Mouse (Mus musculus) adrenal gland, adult 2 months (tissue): ENCODE measurements at regions not wholly inside any gene's neighbourhood (a gene's known extent, or its start where the extent isn't known, plus 50 kb on each side); places are given as distances from the start of the nearest gene placed in this dataset.

ENCODE experiments used
- DNase-seq: peaks from one replicate; pipeline ENCODE4 v3.0.0; 2021

DNA sequence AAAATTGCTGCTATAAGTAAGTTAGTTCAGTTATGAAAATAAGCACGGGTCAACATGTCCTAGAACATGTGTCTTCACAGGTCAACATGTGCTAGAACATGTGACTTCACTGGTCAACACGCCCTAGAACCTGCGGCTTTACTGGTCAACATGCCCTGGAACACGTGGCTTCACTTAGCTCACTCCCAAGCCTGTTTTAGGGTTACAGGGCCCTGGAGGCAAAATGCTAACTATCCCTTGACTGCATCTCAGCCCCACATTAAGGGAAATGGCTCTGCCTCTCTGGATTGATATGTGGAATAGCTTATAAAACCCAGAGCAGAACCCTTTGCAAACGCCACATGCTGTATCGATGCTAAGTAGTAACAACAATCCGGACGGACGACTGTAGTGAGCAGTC lies 67.8 kb downstream of the Nkx6-1 start:
- no peak for DNase-seq

DNA sequence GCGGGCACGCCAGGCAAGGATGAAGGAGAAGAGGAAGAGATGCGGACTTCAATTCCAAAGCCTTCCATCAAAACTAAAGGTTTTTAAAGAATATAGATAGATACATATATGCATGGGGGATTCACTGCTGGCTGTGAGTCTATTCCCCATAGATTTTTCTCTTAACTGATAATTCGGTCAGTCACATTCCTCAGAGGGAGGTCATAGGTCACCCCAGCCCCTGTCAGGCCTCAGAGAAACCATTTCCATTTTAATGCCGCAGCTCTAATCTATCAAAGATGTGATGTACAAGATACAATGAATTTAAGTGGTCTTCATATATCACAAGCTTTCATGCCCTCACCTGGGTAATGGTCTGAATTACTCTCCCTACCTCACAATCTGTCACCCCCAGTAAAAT lies 73.6 kb downstream of the Nkx6-1 start:
- DNase-seq: no peak

DNA sequence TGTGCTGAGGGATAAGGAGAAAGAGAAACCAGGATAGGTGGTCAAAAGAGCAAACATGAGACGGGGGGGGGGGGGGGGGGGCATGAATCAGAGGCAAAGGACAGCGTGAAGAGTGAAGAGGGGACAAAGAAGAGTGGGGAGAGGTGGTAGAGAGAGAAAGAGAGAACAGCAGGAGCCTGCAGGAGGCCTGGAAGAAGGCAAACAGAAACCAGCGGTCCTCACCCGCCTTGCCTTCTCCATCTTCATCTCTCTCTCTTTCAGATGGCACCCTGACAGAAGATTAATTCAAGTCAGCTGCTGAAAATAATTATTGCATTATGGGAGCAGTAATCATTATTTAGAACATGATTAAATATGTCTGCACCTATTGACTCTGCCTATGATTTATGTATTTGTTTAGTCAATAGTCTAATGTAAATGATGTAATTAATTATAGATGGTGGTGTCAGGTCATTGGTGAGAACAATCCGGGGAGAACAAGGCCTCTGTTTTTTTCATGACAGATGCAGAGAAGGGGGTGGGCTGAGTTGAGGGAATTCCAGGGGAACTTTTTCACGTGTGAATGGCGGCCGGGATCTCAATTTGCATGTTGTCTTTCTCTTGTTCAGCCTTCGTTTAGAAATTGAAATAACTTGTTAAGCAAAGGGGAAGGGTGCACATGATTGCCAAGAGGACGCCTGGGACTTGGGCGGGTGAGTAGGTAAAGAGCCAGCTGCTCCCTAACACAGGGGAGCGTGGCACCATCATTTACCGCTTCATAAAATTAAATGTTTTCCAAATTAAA lies 74.3 kb downstream of the Nkx6-1 start:
- DNase-seq: no peak

DNA sequence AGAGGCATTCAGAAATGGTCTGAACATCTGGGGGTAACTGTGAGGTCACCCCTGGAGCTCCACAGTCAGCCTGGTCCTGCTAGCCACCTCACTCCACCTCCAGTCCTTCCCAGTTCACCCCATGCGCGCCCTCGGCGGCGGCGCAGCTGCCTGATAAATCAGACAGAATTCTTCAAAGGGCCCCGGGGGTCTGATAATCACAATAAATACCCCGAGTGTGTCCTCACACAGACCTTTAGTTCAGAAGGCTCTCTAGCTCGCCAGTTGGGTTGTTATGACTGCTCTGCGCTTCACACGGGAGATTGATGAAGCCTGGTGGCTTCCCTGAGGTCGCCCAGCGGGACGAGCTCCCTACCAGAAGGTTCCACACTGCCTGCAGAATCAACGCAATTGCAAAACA lies 91.8 kb downstream of the Nkx6-1 start:
- DNase-seq: no peak

DNA sequence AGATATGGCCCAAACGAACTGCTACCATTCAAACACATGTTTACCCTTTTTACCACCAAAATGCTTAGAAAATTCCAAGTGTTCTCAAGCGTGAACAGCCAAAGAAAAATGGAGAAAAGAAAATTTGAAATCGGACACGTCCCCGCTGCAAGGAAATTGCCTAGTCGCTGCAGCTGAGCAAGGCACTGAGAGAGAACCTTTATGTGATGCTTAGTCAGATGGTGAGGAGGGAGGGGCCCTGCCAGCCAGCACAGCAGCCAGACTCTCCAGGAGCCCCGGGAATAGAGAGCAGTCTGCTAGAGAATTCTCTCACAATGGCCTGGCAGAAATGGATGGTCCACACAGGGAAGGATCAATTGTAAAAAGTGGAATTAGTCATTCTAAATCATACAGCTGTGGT lies 99.0 kb downstream of the Nkx6-1 start:
- DNase-seq: no peak

DNA sequence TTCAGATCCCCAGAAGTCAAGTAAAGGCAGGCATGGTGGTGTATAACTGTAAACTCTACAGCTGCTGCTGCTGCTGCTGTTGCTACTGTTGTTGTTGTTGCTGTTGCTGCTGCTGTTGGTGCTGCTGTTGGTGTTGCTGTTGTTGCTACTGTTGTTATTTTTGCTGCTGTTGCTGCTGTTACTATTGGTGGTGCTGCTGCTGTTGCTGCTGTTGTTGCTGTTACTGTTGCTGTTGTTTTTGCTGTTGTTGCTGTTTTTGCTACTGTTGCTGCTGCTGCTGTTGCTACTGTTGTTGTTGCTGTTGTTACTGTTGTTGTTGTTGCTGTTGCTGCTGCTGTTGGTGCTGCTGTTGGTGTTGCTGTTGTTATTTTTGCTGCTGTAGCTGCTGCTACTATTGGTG lies 104.4 kb downstream of the Nkx6-1 start:
- no peak for DNase-seq

DNA sequence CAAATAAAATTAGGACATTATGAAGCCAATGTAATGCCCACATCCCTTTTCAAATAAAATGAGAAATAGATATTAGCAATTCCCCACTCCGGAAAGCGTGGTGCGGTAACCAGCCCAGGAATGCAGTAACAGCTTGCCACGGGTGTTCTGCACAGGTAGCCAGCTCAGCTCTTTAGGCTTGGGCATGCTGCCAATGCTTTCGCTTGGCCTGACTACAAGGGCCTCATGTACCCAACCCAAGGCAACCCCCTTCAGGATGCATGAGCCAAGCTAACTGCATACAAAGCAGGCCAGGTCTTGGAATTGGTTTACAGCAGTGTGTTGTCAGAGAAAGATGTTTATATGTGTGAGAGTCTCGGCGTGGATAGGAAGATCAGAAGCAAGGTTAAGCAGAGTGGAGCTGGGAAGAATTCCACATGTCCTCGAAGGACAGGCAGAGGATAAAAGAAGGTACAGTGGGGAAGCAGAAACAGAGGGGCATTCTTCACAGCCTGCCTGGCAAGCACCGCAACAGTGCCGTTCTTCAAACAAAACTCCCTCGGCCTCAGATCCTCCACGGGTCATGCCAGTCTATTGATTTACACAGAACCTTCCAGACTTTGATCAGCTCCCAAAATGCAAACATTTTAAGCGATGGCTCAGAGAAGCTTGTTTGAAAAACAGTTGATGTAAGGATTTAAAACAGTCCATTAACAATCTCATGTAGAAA lies 106.4 kb downstream of the Nkx6-1 start:
- DNase-seq: no peak

DNA sequence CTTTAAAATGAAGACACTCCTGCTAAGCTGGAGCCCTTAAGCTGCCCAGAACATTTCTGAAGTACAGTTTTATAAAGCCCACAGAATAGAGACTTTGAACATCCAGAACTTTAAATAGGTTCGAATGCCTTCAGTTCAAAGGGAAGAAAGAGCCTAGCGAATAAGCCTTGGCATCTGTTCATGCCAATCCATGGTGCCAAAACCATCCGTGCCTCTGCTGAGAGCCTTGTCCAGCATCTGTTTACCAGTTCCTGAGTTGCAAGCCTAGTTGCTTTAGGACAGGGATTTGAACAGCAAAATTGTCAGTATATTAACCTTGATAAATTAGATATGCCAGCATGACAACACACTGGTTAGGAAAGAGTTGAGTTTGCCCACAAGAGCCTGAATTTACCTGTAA lies 107.6 kb downstream of the Nkx6-1 start:
- DNase-seq: no peak

DNA sequence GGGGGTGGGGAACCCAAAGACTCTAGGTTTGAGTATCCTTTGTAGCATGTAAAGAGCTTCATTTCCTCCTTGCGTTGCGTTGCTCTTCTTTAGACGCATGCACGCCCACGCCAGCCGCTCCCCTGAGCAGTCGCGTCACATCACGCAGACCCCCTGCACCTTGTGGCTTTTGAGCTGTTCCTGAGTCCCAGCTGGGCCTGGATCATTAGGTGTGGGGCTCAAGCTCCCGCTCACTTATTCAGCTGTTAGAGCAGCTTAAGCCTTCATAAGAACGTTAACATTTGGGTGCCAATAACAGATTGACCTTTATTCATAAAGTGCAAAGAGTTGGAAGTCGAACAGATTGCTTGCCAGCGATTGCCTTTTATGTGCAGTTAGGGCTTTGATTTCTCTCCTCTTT lies 121.5 kb downstream of the Nkx6-1 start:
- no peak for DNase-seq

DNA sequence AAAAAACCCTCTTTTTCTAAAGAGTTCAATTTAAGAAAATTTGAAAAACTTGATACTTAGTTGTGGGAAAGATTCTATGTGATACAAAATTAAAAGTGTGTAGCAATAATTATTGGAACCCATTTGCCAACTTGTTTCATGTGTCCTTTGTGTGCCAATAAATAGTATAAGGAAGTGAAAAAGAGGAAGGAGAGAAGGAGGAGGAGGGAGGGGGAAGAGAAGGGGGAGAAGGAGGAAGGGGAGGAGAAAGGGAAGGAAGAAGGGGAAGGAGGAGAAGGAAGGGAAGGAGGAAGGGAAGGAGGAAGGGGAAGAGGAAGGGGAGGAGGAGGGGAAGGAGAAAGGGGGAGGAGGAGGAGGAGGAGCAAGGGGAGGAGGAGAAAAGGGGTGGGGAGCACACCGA lies 125.0 kb downstream of the Nkx6-1 start:
- no peak for DNase-seq

DNA sequence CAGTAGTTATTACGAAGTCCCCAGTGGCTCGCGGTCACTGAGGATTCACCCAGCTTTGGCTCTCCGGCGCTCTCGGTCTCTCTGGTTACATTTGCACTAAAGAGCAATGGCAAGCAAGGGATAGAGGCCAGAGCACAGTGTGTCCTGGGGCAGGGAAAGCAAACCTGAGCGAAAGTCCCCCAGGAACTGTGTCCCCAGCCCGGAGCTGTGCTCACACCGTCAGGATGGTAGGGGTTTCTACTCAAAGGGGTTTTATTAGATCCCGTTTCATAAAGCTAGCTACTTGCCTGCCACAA lies 125.6 kb downstream of the Nkx6-1 start:
- no peak for DNase-seq

DNA sequence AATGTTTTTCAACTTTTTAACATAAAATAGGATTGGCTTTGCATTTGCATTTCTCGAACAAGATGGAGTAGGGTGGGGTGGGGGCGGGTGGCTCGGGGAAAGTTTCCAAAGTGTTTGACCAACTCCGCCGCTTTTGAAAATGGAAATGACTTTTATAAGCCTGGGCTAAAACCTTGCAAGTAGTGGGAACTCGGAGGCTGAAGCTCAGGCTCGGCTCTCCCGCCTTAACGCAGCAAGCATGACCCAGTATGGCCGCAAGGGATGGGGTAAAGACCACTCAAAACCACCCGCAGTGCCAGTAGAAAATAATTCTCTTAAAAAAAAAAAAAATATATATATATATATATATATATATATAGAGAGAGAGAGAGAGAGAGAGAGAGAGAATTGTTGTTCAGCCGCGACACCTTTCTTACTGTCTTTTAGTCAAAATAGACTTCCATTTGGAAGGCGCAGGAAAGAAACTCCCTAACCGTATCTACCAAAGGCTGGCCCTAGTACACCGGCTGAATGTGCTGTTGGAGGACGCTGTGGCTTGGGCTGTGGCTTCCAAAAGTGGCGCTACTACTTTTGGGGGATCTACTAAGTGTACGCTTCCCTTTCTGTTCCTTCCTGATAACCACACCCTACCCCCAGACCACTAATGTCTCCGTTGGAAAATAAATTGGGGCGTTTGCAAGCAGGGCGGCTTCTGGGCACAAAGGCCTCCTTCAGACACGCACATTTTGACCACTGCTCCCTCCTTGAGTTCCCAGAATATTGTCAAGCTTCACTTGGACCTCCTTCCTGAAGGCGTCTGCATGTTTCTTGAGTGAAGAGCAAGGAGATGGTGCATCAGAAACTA lies 126.2 kb downstream of the Nkx6-1 start:
- DNase-seq: no peak

DNA sequence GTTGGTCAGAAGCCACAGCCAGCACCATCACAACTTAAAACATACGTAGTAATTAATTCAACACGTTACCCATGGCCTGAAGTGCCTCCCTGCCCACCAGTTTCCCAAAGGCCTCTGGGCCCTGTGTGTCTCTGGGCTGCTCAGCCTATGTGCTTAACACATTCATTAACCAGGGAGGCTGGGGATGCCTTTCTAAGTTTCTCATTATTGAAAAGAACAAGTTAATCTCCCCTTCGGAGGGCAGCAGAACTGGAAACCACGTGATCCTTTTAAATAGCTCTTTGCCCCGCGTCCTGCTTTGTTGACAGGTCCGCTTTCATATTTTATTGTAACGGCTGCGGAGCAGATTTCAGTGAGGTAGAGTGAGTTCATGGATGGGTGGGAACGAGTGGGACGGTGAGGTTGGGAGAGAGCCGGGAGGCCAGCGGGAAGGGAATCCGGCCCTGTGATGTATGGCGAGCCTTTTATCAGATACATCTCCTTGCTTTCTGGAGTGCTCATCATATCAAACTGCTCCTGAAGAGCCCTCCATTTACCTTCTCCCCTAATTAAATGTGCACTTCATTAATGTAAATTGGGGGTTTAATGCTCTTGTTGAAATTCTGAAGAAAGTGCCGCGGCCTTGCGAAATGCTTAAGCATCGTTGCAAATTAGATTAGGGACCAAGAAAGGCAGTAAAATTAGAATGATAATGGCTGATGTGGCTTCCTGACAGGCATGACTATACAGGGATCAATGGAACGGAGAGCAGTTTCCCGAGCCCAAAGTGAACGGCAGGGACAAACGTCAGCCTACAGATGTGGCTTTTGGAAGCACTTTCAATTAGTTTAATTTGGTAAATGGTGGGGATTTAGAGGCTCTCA lies 127.0 kb downstream of the Nkx6-1 start:
- no peak for DNase-seq

DNA sequence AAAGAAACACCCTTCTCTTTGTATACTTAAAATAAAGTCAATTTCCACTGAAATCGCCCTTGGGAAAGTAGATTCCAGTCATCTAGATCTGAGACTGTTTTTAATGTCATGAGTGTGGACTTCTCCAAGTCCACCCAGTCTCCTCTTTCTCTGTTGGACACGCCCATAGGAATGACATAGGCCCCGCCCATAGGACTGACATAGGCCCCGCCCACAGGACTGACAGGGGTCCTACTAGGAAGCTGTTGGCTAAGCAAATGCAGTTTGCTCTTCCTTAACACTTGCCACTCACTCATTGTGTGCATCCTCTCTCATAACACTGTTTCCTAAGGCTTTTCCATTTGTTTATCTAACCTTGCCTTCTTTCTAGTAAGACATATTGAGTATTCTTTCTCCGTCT lies 129.3 kb downstream of the Nkx6-1 start:
- no peak for DNase-seq

DNA sequence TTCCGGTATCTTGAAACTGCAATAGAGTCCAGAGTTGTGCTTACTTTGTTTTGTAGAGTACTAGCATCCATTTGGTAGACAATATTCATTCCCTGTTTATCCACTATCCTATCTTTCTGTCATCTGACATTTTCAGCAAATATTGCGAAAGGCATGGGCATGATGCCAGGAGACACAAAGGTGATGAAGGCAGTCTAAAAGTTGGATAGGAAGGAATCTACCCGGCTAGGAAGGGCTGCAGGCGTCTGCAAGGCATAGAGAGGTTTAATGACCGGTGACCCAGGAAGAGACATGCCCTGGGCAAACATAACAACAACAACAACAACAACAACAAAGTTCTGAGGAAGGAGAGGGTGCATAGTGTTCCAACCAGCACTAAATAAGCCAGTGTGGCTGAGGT lies 139.4 kb downstream of the Nkx6-1 start:
- DNase-seq: no peak

DNA sequence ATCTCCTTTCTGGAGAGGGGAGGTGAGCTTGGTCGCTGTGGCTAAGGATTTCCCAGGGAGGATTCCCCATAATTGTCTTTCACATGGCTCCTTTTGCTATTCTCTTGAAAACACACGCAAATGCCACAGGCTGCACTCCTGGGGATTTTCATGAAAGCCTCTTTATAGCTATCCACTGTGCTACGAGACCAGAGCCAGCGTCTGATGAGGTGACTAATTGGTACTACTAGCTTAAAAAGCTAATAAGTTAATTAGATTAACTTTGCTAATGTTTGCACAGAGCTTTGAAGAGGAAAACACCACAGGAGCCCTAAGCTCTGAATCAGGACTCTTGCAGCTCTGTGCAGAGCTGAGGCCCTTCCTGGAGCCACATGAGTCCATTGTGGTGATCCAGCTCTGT lies 140.1 kb downstream of the Nkx6-1 start:
- no peak for DNase-seq

DNA sequence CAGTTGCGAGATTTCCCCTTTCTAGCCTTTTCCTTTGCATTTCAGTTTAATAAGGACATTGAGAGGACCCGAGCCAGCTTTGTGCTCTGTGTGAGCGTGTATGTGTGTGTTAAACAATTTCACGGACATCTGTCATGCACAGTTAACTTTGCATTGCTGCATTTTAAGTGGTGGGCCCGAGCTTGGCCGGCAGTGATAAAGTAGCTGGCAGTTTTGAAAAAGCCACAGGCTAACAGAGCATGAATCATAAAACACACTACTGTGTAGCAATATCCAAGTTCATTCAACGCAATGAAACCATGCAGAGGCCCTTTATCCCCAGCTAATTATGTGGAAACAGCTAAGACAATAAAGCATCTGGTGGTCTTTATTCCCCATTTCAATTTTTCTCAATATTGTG lies 140.9 kb downstream of the Nkx6-1 start:
- no peak for DNase-seq

DNA sequence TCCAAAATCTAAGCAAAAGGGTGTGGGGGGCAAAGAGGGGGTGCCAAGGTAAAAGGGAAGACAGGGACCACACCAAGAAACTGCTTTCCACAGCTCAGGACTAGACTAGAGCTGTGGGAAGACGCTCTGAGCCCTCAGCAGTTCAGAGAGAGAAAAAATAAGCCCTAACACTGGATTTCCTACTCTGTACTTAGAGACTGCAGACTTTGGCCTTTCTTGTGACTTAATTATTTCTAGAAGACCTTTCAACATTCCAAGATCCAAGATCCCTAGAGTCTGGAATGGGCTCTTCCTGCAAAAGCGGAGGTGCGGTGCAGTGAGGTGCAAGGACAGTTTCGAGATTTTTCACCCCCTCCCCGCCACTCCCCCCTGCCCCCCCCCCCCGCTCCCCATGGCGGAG lies 141.3 kb downstream of the Nkx6-1 start:
- no peak for DNase-seq

DNA sequence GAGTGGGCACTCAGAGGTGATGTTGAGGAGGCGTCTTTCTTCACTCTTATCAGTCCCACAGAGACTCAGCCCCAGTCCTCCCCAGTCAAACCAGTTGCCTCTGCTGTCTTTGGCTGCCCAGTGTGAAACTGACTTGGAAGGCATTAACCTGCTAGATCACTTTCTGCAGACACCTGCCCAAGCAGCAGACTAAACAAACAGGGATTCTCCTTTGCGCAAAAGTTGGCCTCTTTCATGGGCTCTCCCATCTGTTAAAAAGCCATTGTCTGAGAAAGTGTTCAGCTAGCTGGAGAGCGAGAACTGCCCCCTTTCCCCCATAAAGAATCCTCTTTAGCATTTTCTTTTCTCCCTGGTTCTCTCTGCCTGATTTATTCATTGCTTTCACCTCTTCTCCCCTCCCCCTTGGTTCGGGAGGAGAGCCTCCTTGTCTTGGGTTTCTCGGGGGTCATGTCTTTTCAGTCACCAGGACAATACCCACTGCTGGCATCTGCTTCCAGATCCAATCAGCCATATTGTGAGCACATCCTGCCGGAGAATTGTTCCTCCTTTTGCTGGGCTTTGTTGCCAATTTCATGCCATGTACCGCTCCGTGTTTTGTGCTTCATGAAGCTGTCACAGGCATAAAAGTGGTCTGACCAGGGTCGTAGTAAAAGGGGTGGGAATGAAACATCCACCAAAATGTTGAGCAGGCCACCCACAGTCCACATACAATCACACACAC lies 143.7 kb downstream of the Nkx6-1 start:
- DNase-seq: no peak

DNA sequence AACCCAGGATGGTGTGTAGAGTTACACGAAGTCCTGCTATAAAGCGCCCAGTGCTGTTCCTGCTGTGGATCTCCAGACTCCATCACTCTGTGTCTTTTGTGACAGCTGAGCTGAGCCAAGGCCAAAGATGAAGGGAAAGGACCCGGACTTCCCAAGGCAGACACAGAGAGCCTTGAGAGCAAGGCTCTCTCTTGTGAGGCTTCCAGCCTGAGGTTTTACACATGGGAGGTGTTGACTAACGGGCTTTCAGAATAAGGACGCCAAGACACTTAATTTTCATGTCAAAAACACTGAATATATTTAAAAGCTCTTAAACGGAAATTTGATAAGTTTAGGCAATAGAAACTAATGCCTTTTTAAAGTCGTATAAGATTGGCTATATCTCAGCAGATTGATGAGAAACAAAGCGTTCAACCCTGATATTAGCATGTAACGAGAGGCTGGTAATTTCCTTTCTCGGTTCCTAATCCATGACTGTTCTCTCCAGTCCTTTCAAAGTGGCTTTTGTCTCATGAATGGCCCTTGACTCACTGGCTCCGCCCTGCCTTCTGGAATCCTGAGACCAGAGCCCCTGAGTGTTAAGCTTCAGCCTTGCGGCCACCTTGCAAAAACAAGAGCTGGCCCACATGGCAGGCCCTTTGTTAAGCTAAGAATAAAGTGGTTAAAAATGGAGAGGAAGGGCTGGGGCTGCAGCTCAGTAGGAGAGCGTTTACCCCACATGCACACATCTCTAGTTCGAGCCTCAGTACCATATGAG lies 145.8 kb downstream of the Nkx6-1 start:
- DNase-seq: no peak

DNA sequence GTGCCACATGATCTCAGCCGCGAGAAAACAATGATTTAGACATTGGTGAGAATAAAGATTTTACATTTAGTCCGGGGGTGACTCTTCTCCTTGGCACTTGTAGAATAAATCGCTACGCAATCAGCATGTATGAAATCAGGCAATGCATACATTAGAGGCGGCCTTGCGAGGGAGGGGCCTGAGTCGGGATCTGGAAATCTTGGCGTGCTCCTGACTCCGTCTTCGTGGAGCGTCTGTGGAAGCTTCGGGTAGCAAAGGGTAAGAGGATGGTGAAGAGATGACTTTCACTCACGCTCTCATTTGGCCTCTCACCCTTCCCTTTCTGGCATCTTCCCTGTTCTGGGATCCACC lies 167.1 kb downstream of the Nkx6-1 start:
- DNase-seq: no peak
